Mouse (Mus musculus) thymus, postnatal 0 days (tissue): Measurements from ENCODE around the gene Vmn1r100. TPM values are rescaled to one million over a fixed set of nuclear protein-coding genes. Genes with fewer than 3 reads are reported as not detected.
"Not testable (repeated sequence)": the region's sequence is repeated elsewhere in the genome, so short reads cannot be mapped to it uniquely, and the experiment has no call there.

Experiments used
- DNase-seq: peaks from one replicate; pipeline ENCODE4 v3.0.0-alpha.2; 2015; ENCODE audit warnings: low spot score
- polyA plus RNA-seq: library from polyadenylated mRNA; unstranded; fragments of >200 nt; fragmentation: Nextera tagmentation; extraction: Ambion mirVana; gene quantifications from 2 replicates; pipeline ENCODE4 v1.2.1, GENCODE M21; 2015

Gene Vmn1r100
- not detected in 2 replicates for polyA plus RNA-seq

GRCm38 (mm10) chr7:20417642-20418041, at the start of gene Vmn1r100:
Gene Vmn1r100, plus strand, starts transcription at chr7:20417942.
- not testable (repeated sequence) for DNase-seq

- not testable (repeated sequence) for DNase-seq
Measured at GRCm38 (mm10) chr7:20375310-20375709, 42.4 kb upstream of the Vmn1r100 start, which contains the start of gene Gm5728. Gene Gm5728, minus strand, starts transcription at chr7:20375410.

- DNase-seq: not testable (repeated sequence)
Measured at GRCm38 (mm10) chr7:20442493-20442892, 24.8 kb downstream of the Vmn1r100 start, which contains the start of gene Vmn1r101. Gene Vmn1r101, minus strand, starts transcription at chr7:20442593.

Other genes starting within 250 kb of the Vmn1r100 start
- not detected in 2 replicates for gene Vmn1r94, start 249.6 kb upstream of the Vmn1r100 start, polyA plus RNA-seq
- not detected in 2 replicates for gene Vmn1r95, start 224.2 kb upstream of the Vmn1r100 start, polyA plus RNA-seq
- not detected in 2 replicates for gene Gm6164, start 212.3 kb upstream of the Vmn1r100 start, polyA plus RNA-seq
- not detected in 2 replicates for gene Gm4498, start 184.1 kb upstream of the Vmn1r100 start, polyA plus RNA-seq
- gene Gm5890, start 155.1 kb upstream of the Vmn1r100 start, polyA plus RNA-seq: not detected in 2 replicates
- gene Gm4133, start 83.9 kb upstream of the Vmn1r100 start, polyA plus RNA-seq: not detected in 2 replicates
- not detected in 2 replicates for gene Gm5728, start 42.5 kb upstream of the Vmn1r100 start, polyA plus RNA-seq
- not detected in 2 replicates for gene Vmn1r101, start 24.7 kb downstream of the Vmn1r100 start, polyA plus RNA-seq
- not detected in 2 replicates for gene Gm10670, start 57.0 kb downstream of the Vmn1r100 start, polyA plus RNA-seq
- not detected in 2 replicates for gene Vmn1r103, start 92.6 kb downstream of the Vmn1r100 start, polyA plus RNA-seq
- not detected in 2 replicates for gene Vmn1r104, start 115.9 kb downstream of the Vmn1r100 start, polyA plus RNA-seq
- not detected in 2 replicates for gene Gm5726, start 127.8 kb downstream of the Vmn1r100 start, polyA plus RNA-seq
- gene Gm4141, start 158.3 kb downstream of the Vmn1r100 start, polyA plus RNA-seq: not detected in 2 replicates
- not detected in 2 replicates for gene Gm4513, start 181.1 kb downstream of the Vmn1r100 start, polyA plus RNA-seq